Mouse (Mus musculus) c-Kit-positive CD71-negative TER-119-negative erythroid progenitor cells, embryonic 14.5 days (primary cell): ENCODE data around the gene Hist1h1b.
A peak's percentile ranks its signal among the peaks of the same experiment; 100 is the strongest.
"Not testable (repeated sequence)": the region's sequence is repeated elsewhere in the genome, so short reads cannot be mapped to it uniquely, and the experiment has no call there.

Experiments used
- DNase-seq: peaks from one replicate; pipeline ENCODE4 v3.0.0-alpha.2; 2013; ENCODE audit warnings: low read depth

Gene Hist1h1b

GRCm38 (mm10) chr13:21782361-21783254 is 2.2 kb upstream of the Hist1h1b start:
- DNase-seq: not testable (repeated sequence)

GRCm38 (mm10) chr13:21781639-21782038 is 1.2 kb upstream of the Hist1h1b start:
- no peak for DNase-seq

GRCm38 (mm10) chr13:21781021-21781555 is 663 bp upstream of the Hist1h1b start:
- DNase-seq: no peak

- DNase-seq: peak; percentile 65
Observed at GRCm38 (mm10) chr13:21778814-21779766, 1.3 kb downstream of the Hist1h1b start.

- DNase-seq: no peak
Observed at GRCm38 (mm10) chr13:21755707-21756106, 24.7 kb downstream of the Hist1h1b start.

GRCm38 (mm10) chr13:21754294-21755001 is 26.0 kb downstream of the Hist1h1b start:
- peak; percentile 50 for DNase-seq

- DNase-seq: peak; percentile 87
Observed at GRCm38 (mm10) chr13:21753524-21754285, 26.7 kb downstream of the Hist1h1b start, which contains the start of the genes Hist1h2ak and Hist1h2bn. TSS of gene Hist1h2ak (minus strand) at chr13:21753827. TSS of gene Hist1h2bn (plus strand) at chr13:21754123.

- DNase-seq: no peak
Observed at GRCm38 (mm10) chr13:21753051-21753523, 27.3 kb downstream of the Hist1h1b start.

- DNase-seq: no peak
Observed at GRCm38 (mm10) chr13:21752356-21752755, 28.1 kb downstream of the Hist1h1b start.

GRCm38 (mm10) chr13:21751827-21752226 is 28.6 kb downstream of the Hist1h1b start:
- no peak for DNase-seq

- no peak for DNase-seq
Observed at GRCm38 (mm10) chr13:21751417-21751816, 29.0 kb downstream of the Hist1h1b start.

GRCm38 (mm10) chr13:21750159-21751017 is 30.0 kb downstream of the Hist1h1b start, which contains the start of gene Hist1h4k:
TSS of gene Hist1h4k (minus strand) at chr13:21750505.
- DNase-seq: peak; percentile 74

GRCm38 (mm10) chr13:21749387-21750158 is 30.9 kb downstream of the Hist1h1b start:
- no peak for DNase-seq

GRCm38 (mm10) chr13:21745006-21745405 is 35.4 kb downstream of the Hist1h1b start:
- no peak for DNase-seq

- DNase-seq: peak; percentile 71
Observed at GRCm38 (mm10) chr13:21734906-21735767, 45.3 kb downstream of the Hist1h1b start, which contains the start of gene Hist1h4j. TSS of gene Hist1h4j (plus strand) at chr13:21735064.

GRCm38 (mm10) chr13:21734010-21734905 is 46.2 kb downstream of the Hist1h1b start:
- DNase-seq: peak; percentile 81
